Mouse (Mus musculus): Measurements from ENCODE around the gene Orc4. TPM values are rescaled to one million over a fixed set of nuclear protein-coding genes. Genes with fewer than 3 reads are reported as not detected.
A peak's percentile ranks its signal among the peaks of the same experiment; 100 is the strongest.

The Orc4 gene
- 10 to 100 TPM; 29.0 to 30.7 TPM for total RNA-seq (2021)
- long read RNA-seq, experiment 1, full-length matches to known transcripts: 16 of 28 reads
- long read RNA-seq, experiment 1, partial matches to known transcripts: 0 of 28 reads
- long read RNA-seq, experiment 1, other reads (novel, unspliced or antisense): 12 of 28 reads
- long read RNA-seq, experiment 2, full-length matches to known transcripts: 13 of 27 reads
- long read RNA-seq, experiment 2, partial matches to known transcripts: 0 of 27 reads
- long read RNA-seq, experiment 2, other reads (novel, unspliced or antisense): 14 of 27 reads

DNA sequence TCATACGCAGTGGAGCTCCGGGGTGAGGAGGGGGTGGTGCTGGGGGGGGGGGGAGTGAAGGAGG, at the start of gene Orc4:
Orc4 (minus strand) TSS at position 26 of the 64 bp plus-strand sequence.
- no peak for DNase-seq
- H3K4me3 ChIP-seq: peak within 1 kb of the TSS; percentile 97
- no peak for TF ChIP-seq CTCF (IDR thresholded peaks at IDR 0.05)
- H3K27ac ChIP-seq: peak within 1 kb of the TSS; percentile 96
- intact Hi-C loops (cut with DNase I): no loop called here

DNA sequence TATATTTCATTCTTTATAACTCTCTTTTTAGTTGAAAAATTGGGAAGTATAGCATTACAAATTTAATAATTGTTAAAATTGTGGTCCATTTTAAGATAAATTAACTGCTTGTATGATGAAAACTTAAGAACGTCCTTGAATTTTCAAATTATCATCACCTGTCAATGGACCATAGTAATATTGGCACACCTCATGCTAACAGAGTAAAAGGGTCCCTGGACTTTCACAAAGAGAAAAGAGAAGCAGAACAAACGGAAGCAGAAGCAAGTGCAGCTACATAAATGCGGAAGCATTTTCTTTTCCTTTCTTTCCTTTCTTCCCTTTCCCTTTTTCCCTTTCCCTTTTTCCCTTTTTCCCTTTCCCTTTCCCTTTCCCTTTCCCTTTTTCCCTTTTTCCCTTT, 40.2 kb upstream of the Orc4 start:
- Histone ChIP-seq H3K4me3 (no peak overlapping the region), H3K27ac (no peak overlapping the region)
- intact Hi-C loops (cut with DNase I): no loop called here
- no peak for TF ChIP-seq CTCF (IDR thresholded peaks at IDR 0.05)
- no peak for DNase-seq

DNA sequence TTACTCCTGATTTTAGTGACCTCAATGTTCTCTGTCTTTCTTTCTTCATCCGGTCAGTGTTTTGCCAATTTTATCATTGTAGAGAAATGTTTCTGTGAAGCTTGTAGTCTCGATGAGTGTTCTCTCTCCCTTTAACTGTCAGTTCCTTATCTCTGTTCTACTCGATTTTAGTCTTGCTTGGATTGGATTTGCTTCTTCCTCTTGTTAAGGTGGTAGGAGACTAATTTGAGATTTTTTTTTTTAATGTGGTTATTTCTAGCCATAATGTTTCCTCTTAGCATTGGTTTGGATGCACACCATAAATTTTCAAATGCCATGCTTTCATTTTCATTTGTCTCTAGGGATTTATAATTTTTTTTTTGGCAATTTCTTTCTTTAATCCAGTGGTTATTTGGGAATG, 28.8 kb upstream of the Orc4 start:
- intact Hi-C loops (cut with DNase I): no loop called here
- DNase-seq: no peak
- Histone ChIP-seq H3K27ac (no peak overlapping the region), H3K4me3 (no peak overlapping the region)
- TF ChIP-seq CTCF (IDR thresholded peaks at IDR 0.05): no peak

DNA sequence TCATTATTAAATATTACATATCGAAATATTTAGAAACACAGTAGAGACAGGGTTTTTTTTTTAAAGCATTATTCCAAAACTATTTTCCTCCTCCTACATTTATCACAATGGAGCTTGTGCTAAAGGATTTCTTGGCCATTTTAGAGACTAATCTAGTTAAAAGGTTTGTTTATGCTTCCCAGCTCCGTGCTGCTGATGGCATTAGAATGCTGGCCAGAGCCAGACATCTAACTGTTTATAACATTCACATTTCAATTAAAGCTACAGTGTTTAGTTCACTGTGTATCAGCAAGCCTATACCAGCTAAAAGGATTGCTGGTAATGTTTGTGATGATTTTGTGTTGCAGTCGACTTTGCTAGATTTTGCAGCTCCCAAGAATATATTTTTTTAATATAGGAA, 6.5 kb upstream of the Orc4 start:
- no peak for DNase-seq
- H3K4me3 ChIP-seq: no peak overlapping the region
- no peak overlapping the region for H3K27ac ChIP-seq
- intact Hi-C loops (cut with DNase I): no loop called here
- TF ChIP-seq CTCF (IDR thresholded peaks at IDR 0.05): no peak

DNA sequence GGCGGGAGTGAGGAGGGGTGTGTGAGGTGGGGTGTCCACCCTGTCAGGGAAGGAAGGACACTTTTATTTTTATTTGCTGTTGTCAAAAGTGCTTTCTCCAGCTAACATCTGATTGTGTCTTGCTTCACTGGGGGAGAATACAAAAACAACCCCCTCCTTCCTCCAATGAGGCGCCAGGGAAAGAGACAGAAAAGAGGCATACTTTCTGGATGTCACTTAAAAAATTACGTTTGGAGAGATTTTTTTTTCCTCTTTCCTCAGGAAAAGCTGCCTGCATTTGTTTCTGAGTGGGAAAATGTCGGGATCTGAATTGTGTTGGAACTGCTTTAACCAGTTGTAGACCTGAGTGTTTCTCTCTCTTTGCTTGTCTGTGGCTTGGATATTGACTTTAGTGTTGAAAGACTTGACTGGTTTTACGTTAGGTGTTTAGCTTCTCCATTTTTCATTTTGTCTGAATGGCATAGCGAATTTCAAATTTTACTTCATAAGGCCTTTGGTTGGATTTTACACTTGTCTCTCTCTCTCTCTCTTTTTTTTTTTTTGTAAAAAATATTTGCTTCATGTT, 321 bp upstream of the Orc4 start:
- intact Hi-C loops (cut with DNase I): no loop called here
- H3K27ac ChIP-seq: peak overlapping the region; percentile 96
- TF ChIP-seq CTCF (IDR thresholded peaks at IDR 0.05): no peak
- no peak for DNase-seq
- H3K4me3 ChIP-seq: peak overlapping the region; percentile 97

DNA sequence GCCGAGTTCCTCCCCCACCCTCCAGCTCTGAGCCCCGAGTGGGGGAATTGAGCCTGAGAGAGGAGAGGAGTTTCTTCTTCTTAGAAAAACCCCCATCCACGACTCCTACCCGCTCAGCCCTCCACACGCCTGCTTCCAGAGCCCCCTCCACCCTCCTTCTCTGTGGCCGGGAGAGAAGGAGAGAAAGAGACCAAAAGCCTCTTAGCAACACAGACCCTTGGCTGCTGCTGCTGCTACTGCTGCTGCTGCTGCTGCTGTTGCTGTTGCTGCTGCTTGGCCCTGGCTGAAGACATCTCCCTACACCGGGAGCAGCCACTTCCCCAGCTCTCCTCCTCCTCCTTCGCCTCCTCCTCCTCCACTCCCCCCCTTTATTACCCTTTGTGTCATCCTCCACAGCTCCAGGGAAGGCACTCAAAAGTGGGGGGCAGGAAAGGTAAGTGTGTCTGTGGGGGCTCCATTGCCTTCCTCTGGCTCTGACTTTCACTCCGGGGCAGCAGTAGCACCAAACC, 280 bp downstream of the Orc4 start:
- Histone ChIP-seq H3K4me3 (peak overlapping the region; percentile 97), H3K27ac (peak overlapping the region; percentile 96)
- intact Hi-C loops (cut with DNase I): no loop called here
- peak; percentile 49 for DNase-seq
- no peak for TF ChIP-seq CTCF (IDR thresholded peaks at IDR 0.05)

DNA sequence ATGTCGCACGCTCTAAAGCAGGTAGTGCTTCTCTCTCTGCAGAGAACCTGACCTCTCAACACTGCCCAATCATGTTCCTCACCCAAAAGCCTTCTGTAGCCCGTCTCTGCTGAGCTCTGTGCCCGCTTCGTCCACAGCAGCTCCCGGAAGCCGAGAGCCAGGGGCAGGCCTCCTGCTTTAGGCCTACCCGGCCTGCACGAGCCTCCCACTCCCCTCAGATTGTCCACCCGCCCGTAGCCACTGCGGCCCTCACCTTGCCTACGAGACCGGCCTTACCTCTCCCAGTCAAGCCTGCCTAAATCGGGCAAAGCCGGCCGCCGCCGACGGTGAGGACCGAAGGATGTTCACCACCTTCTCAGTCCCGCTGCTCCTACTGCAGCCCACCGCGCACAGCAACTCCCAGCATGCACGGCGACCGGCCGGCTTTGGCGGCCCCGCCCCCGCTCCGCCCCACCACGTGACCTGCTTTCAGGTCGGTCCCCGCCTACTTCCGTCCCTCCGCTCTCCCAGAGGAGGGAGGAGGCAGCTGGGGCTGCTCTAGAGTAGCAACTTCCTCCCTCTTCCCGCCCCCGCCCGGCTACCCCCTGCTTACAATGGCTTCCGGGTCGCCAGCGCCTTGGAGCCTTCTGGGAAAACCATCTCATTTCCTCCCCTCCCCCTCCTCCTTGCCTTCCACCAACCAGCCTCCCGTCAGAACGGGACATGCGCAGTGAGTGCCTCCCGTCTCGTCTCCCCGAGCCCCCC, 1.1 kb downstream of the Orc4 start, which contains the start of gene Mbd5:
Mbd5 (plus strand) TSS at position 668 of the 744 bp plus-strand sequence.
- peak; percentile 100 for DNase-seq
- Histone ChIP-seq H3K27ac (peak within 1 kb of the TSS; percentile 96), H3K4me3 (peak within 1 kb of the TSS; percentile 97)
- intact Hi-C loops (cut with DNase I): no loop called here
- no peak for TF ChIP-seq CTCF (IDR thresholded peaks at IDR 0.05)

DNA sequence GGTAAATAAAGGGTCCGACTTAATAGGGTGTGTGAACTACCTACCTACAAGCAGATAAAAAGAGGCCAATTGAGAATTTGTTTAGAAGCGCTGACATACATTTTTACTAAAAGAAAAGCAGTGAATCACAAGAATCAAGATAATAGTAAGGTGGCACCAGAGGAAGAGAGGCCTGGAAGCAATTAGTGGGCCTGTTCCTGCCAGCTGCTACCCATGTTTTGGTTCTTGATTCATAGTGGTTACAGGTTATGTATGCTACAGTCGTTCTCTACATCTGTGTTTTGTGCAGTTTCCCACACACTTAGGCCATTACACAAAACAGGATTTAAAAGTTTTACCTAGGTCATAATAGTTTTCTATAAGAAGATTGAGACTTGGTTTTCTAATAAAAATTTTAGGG, 2.3 kb downstream of the Orc4 start:
- peak overlapping the region; percentile 97 for H3K4me3 ChIP-seq

DNA sequence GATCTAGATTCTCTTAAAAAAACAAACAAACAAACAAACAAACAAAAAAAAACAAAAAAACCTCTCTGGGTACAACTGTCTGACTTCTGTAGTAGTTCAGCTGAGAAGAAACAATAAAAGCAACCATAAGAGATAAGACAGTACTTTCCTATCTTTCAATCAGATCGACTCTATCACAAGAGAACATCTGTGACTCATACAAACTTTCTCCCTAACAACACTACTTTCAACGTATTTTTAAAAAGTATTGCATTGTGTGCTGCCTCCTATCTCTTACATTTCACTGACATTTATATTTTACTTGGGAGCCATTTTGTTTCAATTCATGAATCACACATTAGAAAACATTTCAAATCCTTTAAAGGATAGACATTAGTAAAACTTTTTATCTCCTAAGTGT, 15.0 kb downstream of the Orc4 start:
- no peak for DNase-seq
- intact Hi-C loops (cut with DNase I): no loop called here
- no peak for TF ChIP-seq CTCF (IDR thresholded peaks at IDR 0.05)

More for the DNA sequence above, 2.3 kb downstream of the Orc4 start:
- no peak for DNase-seq
- H3K27ac ChIP-seq: peak overlapping the region; percentile 96; the same call in 1 of the 2 replicates
- no peak for TF ChIP-seq CTCF (IDR thresholded peaks at IDR 0.05)
- intact Hi-C loops (cut with DNase I): no loop called here

DNA sequence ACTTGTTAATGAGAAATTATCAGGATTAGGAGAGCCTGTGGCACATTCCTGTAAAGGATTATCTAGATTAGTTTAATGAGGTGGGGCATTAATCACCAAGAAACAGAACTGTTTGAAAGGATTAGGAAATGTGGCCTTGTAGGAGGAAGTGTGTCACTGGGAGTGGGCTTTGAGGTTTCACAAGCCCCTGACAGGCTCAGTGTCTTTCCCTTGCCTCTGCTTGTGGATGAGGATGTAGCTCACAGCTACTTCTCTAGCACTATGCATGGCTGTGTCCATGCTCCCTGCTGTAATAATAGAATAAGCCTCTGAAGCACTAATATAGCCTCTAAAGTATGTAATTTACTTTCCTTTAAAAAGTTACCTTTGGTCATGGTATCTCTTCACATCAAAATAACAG, 34.2 kb downstream of the Orc4 start:
- H3K4me3 ChIP-seq: no peak overlapping the region
- no peak for TF ChIP-seq CTCF (IDR thresholded peaks at IDR 0.05)
- no peak for DNase-seq
- intact Hi-C loops (cut with DNase I): no loop called here
- H3K27ac ChIP-seq: no peak overlapping the region

More for the DNA sequence above, 15.0 kb downstream of the Orc4 start:
- Histone ChIP-seq H3K27ac (no peak overlapping the region), H3K4me3 (no peak overlapping the region)

DNA sequence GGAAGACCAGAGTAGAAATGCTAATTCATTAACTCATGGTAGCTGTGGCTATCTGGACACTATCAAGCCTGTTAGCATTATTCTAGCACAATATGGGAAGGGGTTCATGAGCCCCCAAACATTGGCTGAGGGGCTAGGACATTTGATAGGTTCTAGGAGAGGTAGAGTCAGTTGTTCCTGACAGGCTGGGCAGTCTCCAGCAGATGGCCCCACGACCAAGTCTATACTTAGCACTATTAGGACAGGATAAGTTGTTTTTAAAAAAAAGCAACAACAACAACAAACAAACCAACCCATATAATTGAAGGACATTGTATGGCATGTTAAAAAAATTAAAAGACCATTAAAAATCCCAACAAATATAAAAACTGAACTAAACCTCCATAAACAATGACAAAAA, 35.9 kb downstream of the Orc4 start:
- TF ChIP-seq CTCF (IDR thresholded peaks at IDR 0.05): peak; percentile 54
- Histone ChIP-seq H3K27ac (no peak overlapping the region), H3K4me3 (no peak overlapping the region)
- DNase-seq: peak; percentile 18
- intact Hi-C loops (cut with DNase I): loop anchor here (1.0 kb wide), 1 partner anchor 40 kb away; no protein-coding TSS in a partner anchor

DNA sequence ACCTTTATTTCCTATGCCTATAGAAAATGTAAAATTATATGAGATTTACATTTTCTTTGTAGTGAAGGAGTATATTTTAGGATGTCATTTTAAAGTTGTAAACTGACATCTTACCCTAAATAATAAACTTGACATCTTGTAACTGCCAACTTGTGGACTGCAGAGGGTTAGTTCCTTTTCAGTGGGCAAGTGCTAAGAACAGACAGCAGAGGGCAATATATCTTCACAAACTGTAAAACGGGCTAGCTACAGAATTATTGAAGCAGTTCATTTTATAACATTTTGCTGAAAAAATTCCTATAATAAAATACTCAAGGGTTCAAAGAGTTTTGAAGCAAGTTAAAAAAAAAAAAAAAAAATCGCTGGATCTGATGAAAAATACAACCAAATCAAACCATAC, 41.2 kb downstream of the Orc4 start:
- Histone ChIP-seq H3K27ac (no peak overlapping the region), H3K4me3 (no peak overlapping the region)
- no peak for DNase-seq
- intact Hi-C loops (cut with DNase I): loop anchor here (2.0 kb wide), 1 partner anchor 404 kb away; no protein-coding TSS in a partner anchor
- peak; percentile 68 for TF ChIP-seq CTCF (IDR thresholded peaks at IDR 0.05)

DNA sequence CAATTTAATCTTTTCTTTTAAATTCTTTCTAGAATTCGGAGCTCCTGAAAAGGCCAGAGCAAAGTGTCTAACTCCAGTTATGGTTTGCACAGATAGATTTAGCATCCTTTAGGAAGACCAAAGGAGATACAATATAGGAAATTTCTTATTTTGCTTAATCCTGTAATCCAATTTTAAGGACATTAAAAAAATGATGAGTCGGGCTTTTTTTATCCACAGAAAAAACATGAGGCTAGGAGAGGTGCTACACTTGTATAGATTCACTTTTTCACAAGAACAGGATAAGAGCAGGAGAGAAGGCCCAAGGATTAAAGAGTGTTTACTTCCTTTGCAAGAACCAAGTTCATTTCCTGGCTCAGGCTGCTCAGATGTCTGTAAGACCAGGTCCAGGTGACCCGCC, 54.9 kb downstream of the Orc4 start:
- TF ChIP-seq CTCF (IDR thresholded peaks at IDR 0.05): no peak
- DNase-seq: no peak
- intact Hi-C loops (cut with DNase I): no loop called here
- H3K27ac ChIP-seq: no peak overlapping the region
- H3K4me3 ChIP-seq: no peak overlapping the region
